ENCODE assay signal across 8 mouse cellular contexts in the genomic region with DNA sequence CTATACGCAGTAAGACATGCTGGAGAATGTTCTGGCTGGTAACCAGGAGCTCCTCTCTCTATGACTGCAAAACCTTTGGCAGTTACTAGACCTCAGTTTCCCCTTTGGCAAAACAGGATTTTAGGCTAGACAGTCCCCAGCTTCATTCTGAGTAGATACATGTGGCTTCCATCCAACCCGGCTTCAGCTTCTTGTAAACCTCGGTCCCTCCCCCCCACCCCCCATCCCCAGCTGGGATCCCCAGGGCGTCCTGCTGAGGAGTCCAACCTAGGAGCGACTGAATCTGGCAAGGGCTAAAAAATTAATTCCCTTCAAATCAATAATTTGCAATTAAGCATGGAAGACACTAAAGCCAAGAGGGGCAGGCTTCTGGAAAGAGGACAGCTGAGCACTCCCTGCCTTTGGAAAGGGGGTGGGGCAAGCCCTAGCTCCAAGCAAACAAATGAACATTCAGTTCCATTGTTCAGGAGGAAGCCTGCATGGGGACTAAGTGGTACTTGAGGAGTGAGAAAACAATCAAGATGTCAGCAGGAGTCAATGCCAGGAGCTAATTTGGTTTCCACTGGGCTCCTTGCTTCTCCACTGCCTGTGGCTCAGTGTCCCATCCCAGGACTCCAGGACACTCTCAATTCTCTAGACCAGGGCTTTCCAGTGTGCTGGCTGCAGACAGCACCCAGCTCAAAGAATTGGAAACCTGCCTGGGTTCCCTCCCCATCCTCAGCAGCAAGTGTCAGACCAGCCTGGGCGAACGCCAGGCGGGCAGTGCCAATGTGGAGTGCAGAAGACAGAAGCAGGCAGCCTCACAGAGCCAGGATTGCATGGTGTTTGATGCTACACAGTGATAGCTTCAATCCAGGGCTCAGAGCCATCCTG.
DNase-seq lines count a peak whose midpoint lies in the region; ATAC-seq and TF ChIP-seq lines count a peak whose summit lies in the region.

No protein-coding gene starts in this region.

- H3K9me3 ChIP-seq in hindbrain, postnatal 0 days (ENCODE audit: low read length) = no peaks in the 10 kb centered on the region

- WGBS in hindbrain, postnatal 0 days = 13% methylated on average over 8 of the region's 8 CpGs

- H3K27ac ChIP-seq in hindbrain, postnatal 0 days = peak overlapping the region; percentile 43; the same call in 1 of the 2 replicates

- H3K27me3 ChIP-seq in hindbrain, postnatal 0 days (ENCODE audit: insufficient read depth, low read length) = no peaks in the 10 kb centered on the region

- TF ChIP-seq CTCF in hindbrain, postnatal 0 days (IDR thresholded peaks at IDR 0.05; ENCODE audit: low read depth) = no peak

- H3K4me1 ChIP-seq in hindbrain, postnatal 0 days (ENCODE audit: insufficient read depth, low read length) = peaks cover 11% of the 10 kb centered on the region

- no peak overlapping the region for H3K4me3 ChIP-seq in hindbrain, postnatal 0 days (ENCODE audit: low read length)

- no peak overlapping the region for H3K4me2 ChIP-seq in hindbrain, postnatal 0 days (ENCODE audit: low read depth, low read length)

- DNase-seq in ZHBTc4 (ENCODE audit: low read depth, low spot score) = peak; percentile 39
- peak; percentile 81 to 83 for DNase-seq in cerebellum, postnatal 14 days
- peak; percentile 32 to 44 for DNase-seq in frontal cortex, postnatal 36 days (ENCODE audit: low spot score in 2 of 2)
- DNase-seq in hindbrain, postnatal 0 days (ENCODE audit: low spot score) = peak; percentile 90
- DNase-seq in lung, postnatal 10 days = peak; percentile 8
- peak; percentile 65 for DNase-seq in right cerebral cortex, postnatal 4 days
- no peak for DNase-seq in liver
- DNase-seq in ovary, adult 18-20 months (ENCODE audit: low spot score) = no peak

- H3K36me3 ChIP-seq in hindbrain, postnatal 0 days (ENCODE audit: insufficient read depth, low read length) = no peaks in the 10 kb centered on the region

- peak; percentile 86 for ATAC-seq in hindbrain, postnatal 0 days

- H3K9ac ChIP-seq in hindbrain, postnatal 0 days (replicated peaks; ENCODE audit: low read length) = no peak overlapping the region

Comparison
In these comparisons a context has a peak if more than half of its experiments do, and no peak if none do; other contexts are left out.
1. DNase-seq: peak in ZHBTc4 (single experiment), cerebellum, postnatal 14 days (2 of 2), frontal cortex, postnatal 36 days (2 of 2), hindbrain, postnatal 0 days (single experiment), lung, postnatal 10 days (single experiment) and right cerebral cortex, postnatal 4 days (single experiment); none in liver (single experiment) and ovary, adult 18-20 months (single experiment).